Comparison of ENCODE assay signal across 7 mouse cellular contexts in the genomic region with DNA sequence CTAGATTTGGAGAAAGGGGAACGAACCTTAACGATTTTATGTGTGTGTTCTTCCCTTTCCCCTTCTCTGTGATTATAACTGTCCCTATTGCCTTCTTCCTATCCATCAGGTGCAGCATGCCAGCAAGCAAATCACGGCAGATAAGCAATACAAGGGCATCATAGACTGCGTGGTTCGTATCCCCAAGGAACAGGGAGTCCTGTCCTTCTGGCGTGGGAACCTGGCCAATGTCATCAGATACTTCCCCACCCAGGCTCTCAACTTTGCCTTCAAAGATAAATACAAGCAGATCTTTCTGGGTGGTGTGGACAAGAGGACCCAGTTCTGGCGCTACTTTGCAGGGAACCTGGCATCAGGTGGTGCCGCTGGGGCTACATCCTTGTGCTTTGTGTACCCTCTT. TPM values are rescaled to one million over a fixed set of nuclear protein-coding genes. Genes with fewer than 3 reads are reported as not detected.
A peak's percentile ranks its signal among the peaks of the same experiment; 100 is the strongest.
DNase-seq lines count a peak whose midpoint lies in the region; ATAC-seq and TF ChIP-seq lines count a peak whose summit lies in the region.
"Not testable (repeated sequence)": the region's sequence is repeated elsewhere in the genome, so short reads cannot be mapped to it uniquely, and the experiment has no call there.

No protein-coding gene starts in this region.

- peak in 1 of 2 experiments; percentile 33 for DNase-seq in cerebellum, adult 2 months
- DNase-seq in liver, adult 2 months (ENCODE audit: extremely low read depth, low read depth, low spot score), result not testable (repeated sequence)

- H3K27ac ChIP-seq in cerebellum, adult 2 months (ENCODE audit: insufficient read depth, low read length), result peak overlapping the region; percentile 2; the same call in 1 of the 2 replicates
- H3K27ac ChIP-seq in forebrain, embryonic 13.5 days; neural tube, embryonic 14.5 days (ENCODE audit: low read depth, low read length): not testable (repeated sequence)
- peak overlapping the region; percentile 94 for H3K27ac ChIP-seq in heart, embryonic 15.5 days
- peak overlapping the region; percentile 97 for H3K27ac ChIP-seq in intestine, postnatal 0 days (ENCODE audit: low read depth, low read length)
- peak overlapping the region; percentile 96 for H3K27ac ChIP-seq in liver, adult 2 months (replicated peaks; ENCODE audit: insufficient read depth, low read depth, low read length)
- peak overlapping the region; percentile 57 for H3K27ac ChIP-seq in macrophage

- not testable (repeated sequence) for H3K27me3 ChIP-seq in cerebellum, adult 2 months (ENCODE audit: control insufficient read depth, insufficient read depth, low read length); forebrain, embryonic 13.5 days; heart, embryonic 15.5 days; intestine, postnatal 0 days (replicated peaks; ENCODE audit: control insufficient read depth, insufficient read depth, low read length); liver, adult 2 months (ENCODE audit: control insufficient read depth, insufficient read depth, low read length); neural tube, embryonic 14.5 days (ENCODE audit: control insufficient read depth, insufficient read depth, low read length)

- peak overlapping the region; percentile 61 for H3K4me2 ChIP-seq in forebrain, embryonic 13.5 days
- peak overlapping the region; percentile 58 for H3K4me2 ChIP-seq in heart, embryonic 15.5 days
- H3K4me2 ChIP-seq in intestine, postnatal 0 days (replicated peaks; ENCODE audit: low read depth), result peak overlapping the region; percentile 59
- H3K4me2 ChIP-seq in neural tube, embryonic 14.5 days (ENCODE audit: low read depth, low read length), result peak overlapping the region; percentile 47

- H3K4me1 ChIP-seq in cerebellum, adult 2 months (ENCODE audit: control insufficient read depth, insufficient read depth, low read length); forebrain, embryonic 13.5 days; heart, embryonic 15.5 days (replicated peaks); intestine, postnatal 0 days (replicated peaks; ENCODE audit: control insufficient read depth, insufficient read depth, low read length); liver, adult 2 months (ENCODE audit: control insufficient read depth, insufficient read depth, low read length); neural tube, embryonic 14.5 days (ENCODE audit: control insufficient read depth, insufficient read depth, low read length): not testable (repeated sequence)

- H3K4me3 ChIP-seq in cerebellum, adult 2 months (replicated peaks; ENCODE audit: insufficient read depth, low read depth, low read length), result peak overlapping the region; percentile 98
- peak overlapping the region; percentile 60 for H3K4me3 ChIP-seq in forebrain, embryonic 13.5 days
- H3K4me3 ChIP-seq in heart, embryonic 15.5 days, result peak overlapping the region; percentile 71
- H3K4me3 ChIP-seq in intestine, postnatal 0 days (ENCODE audit: low read depth, low read length), result peak overlapping the region; percentile 67
- peak overlapping the region; percentile 74 for H3K4me3 ChIP-seq in liver, adult 2 months (ENCODE audit: insufficient read depth, low read depth, low read length)
- H3K4me3 ChIP-seq in macrophage (ENCODE audit: inconsistent target), result peak overlapping the region; percentile 37
- H3K4me3 ChIP-seq in neural tube, embryonic 14.5 days (ENCODE audit: low read depth, low read length), result peak overlapping the region; percentile 54

- not testable (repeated sequence) for H3K9me3 ChIP-seq in forebrain, embryonic 13.5 days (replicated peaks); heart, embryonic 15.5 days (replicated peaks); intestine, postnatal 0 days (ENCODE audit: control insufficient read depth); neural tube, embryonic 14.5 days (ENCODE audit: control insufficient read depth, low read length)

- WGBS in cerebellum, adult 2 months, result 28% methylated on average over 8 of the region's 8 CpGs
- 74% methylated on average over 8 of the region's 8 CpGs for WGBS in forebrain, embryonic 13.5 days
- WGBS in heart, embryonic 15.5 days, result 40% methylated on average over 8 of the region's 8 CpGs
- 57% methylated on average over 8 of the region's 8 CpGs for WGBS in intestine, postnatal 0 days
- 8% methylated on average over 8 of the region's 8 CpGs for WGBS in liver, adult 2 months
- WGBS in macrophage (ENCODE audit: missing documents), result 69% methylated on average over 4 of the region's 8 CpGs
- WGBS in neural tube, embryonic 14.5 days, result 82% methylated on average over 8 of the region's 8 CpGs

- not testable (repeated sequence) for ATAC-seq in forebrain, embryonic 13.5 days; heart, embryonic 15.5 days (replicated peaks; ENCODE audit: insufficient number of reproducible peaks, insufficient read depth, low FRiP score, low read depth); intestine, postnatal 0 days; neural tube, embryonic 14.5 days (ENCODE audit: low read depth)

- H3K36me3 ChIP-seq in forebrain, embryonic 13.5 days (ENCODE audit: poor library complexity, severe bottlenecking), result peaks cover 11% of the 10 kb centered on the region
- not testable (repeated sequence) for H3K36me3 ChIP-seq in heart, embryonic 15.5 days; intestine, postnatal 0 days (ENCODE audit: control insufficient read depth, insufficient read depth); macrophage (ENCODE audit: inconsistent target); neural tube, embryonic 14.5 days (ENCODE audit: control insufficient read depth, insufficient read depth, low read length)
- peaks cover 13% of the 10 kb centered on the region for H3K36me3 ChIP-seq in liver, adult 2 months (ENCODE audit: control insufficient read depth, insufficient read depth, low read length)

- not testable (repeated sequence) for H3K79me2 ChIP-seq in liver, adult 2 months (ENCODE audit: control insufficient read depth, insufficient read depth, low read length); macrophage (ENCODE audit: inconsistent target)

- not testable (repeated sequence) for TF ChIP-seq POLR2A in cerebellum, adult 2 months (IDR thresholded peaks at IDR 0.05; ENCODE audit: borderline replicate concordance, insufficient read depth, low read length); liver, adult 2 months (IDR thresholded peaks at IDR 0.05; ENCODE audit: extremely low read depth, insufficient read depth, low read length)

- H3K9ac ChIP-seq in forebrain, embryonic 13.5 days, result peak overlapping the region; percentile 78
- peak overlapping the region; percentile 43; the same call in 1 of the 2 replicates for H3K9ac ChIP-seq in heart, embryonic 15.5 days
- H3K9ac ChIP-seq in intestine, postnatal 0 days (ENCODE audit: low read depth, low read length), result peak overlapping the region; percentile 77
- peak overlapping the region; percentile 91 for H3K9ac ChIP-seq in liver, adult 2 months (ENCODE audit: low read depth, low read length)
- H3K9ac ChIP-seq in neural tube, embryonic 14.5 days (replicated peaks; ENCODE audit: low read depth, low read length), result peak overlapping the region; percentile 71; the same call in 1 of the 2 replicates

- not testable (repeated sequence) for TF ChIP-seq CTCF in cerebellum, adult 2 months (IDR thresholded peaks at IDR 0.05; ENCODE audit: borderline replicate concordance, insufficient read depth, low read depth, low read length); intestine, postnatal 0 days (IDR thresholded peaks at IDR 0.05; ENCODE audit: low read depth); liver, adult 2 months (IDR thresholded peaks at IDR 0.05; ENCODE audit: low read depth, low read length)

RNA-seq across cellular contexts. Expression of a gene that starts 1.3 kb away (rescaled TPM):
- 684 and 752 TPM in 2 replicates for polyA plus RNA-seq in cerebellum, adult 2 months (2012; rRNA removed)
- polyA plus RNA-seq in forebrain, embryonic 13.5 days (2015; fragmentation: Nextera tagmentation; extraction: Ambion mirVana), result 749 and 783 TPM in 2 replicates
- 962 and 1,080 TPM in 2 replicates for polyA plus RNA-seq in heart, embryonic 15.5 days (2015; fragmentation: Nextera tagmentation; extraction: Ambion mirVana)
- 1,696 and 1,837 TPM in 2 replicates for polyA plus RNA-seq in intestine, postnatal 0 days (2015; fragmentation: Nextera tagmentation; extraction: Ambion mirVana)
- total RNA-seq in liver, adult 2 months (2014; rRNA removed), result 748 and 759 TPM in 2 replicates
- 693 and 735 TPM in 2 replicates for polyA plus RNA-seq in liver, adult 2 months (2012; rRNA removed)
- total RNA-seq in macrophage (2018; cell fraction: chromatin; rRNA removed), result 100 to 1,000 TPM in 10 of 26 experiments, 10 to 100 TPM in 16; 24.3 to 157 (median 76.6) TPM
- total RNA-seq in macrophage (2018; cell fraction: cytosol; rRNA removed), result 100 to 1,000 TPM; 348 to 610 (median 464) TPM
- total RNA-seq in macrophage (2018; cell fraction: nucleus; rRNA removed), result 100 to 1,000 TPM in 19 of 26 experiments, 10 to 100 TPM in 7; 63.0 to 283 (median 148) TPM
- polyA plus RNA-seq in macrophage (2018), result 248 to 697 TPM (median 593 TPM) in 3 replicates
- polyA plus RNA-seq in neural tube, embryonic 14.5 days (2014; fragmentation: Nextera tagmentation; extraction: Ambion mirVana), result 544 and 575 TPM in 2 replicates

RNA-seq across cellular contexts. Expression of a gene that starts 53.3 kb away (rescaled TPM):
- polyA plus RNA-seq in cerebellum, adult 2 months (2012; rRNA removed), result 0.40 and 0.54 TPM in 2 replicates
- polyA plus RNA-seq in forebrain, embryonic 13.5 days (2015; fragmentation: Nextera tagmentation; extraction: Ambion mirVana), result 0.58 and 0.68 TPM in 2 replicates
- 3.4 and 3.5 TPM in 2 replicates for polyA plus RNA-seq in heart, embryonic 15.5 days (2015; fragmentation: Nextera tagmentation; extraction: Ambion mirVana)
- 12.8 and 13.7 TPM in 2 replicates for polyA plus RNA-seq in intestine, postnatal 0 days (2015; fragmentation: Nextera tagmentation; extraction: Ambion mirVana)
- total RNA-seq in liver, adult 2 months (2014; rRNA removed), result 0.18 and 0.20 TPM in 2 replicates
- polyA plus RNA-seq in liver, adult 2 months (2012; rRNA removed), result 0.09 and 0.24 TPM in 2 replicates
- 10 to 100 TPM in 20 of 26 experiments, 1 to 10 TPM in 6; 3.1 to 36.7 (median 18.2) TPM for total RNA-seq in macrophage (2018; cell fraction: chromatin; rRNA removed)
- 10 to 100 TPM in 8 of 26 experiments, 1 to 10 TPM in 18; 3.8 to 11.6 (median 7.0) TPM for total RNA-seq in macrophage (2018; cell fraction: cytosol; rRNA removed)
- 10 to 100 TPM in 22 of 26 experiments, 1 to 10 TPM in 4; 3.4 to 28.2 (median 17.5) TPM for total RNA-seq in macrophage (2018; cell fraction: nucleus; rRNA removed)
- 4.7 to 7.4 TPM (median 6.4 TPM) in 3 replicates for polyA plus RNA-seq in macrophage (2018)
- polyA plus RNA-seq in neural tube, embryonic 14.5 days (2014; fragmentation: Nextera tagmentation; extraction: Ambion mirVana), result 0.59 and 1.0 TPM in 2 replicates

Comparison
In these comparisons a context has a peak if more than half of its experiments do, and no peak if none do; other contexts are left out.
1. H3K4me3 ChIP-seq: peak in every context shown above with its lines; median percentile 98 in cerebellum, adult 2 months; 74 in liver, adult 2 months; 71 in heart, embryonic 15.5 days; 67 in intestine, postnatal 0 days; 60 in forebrain, embryonic 13.5 days; 54 in neural tube, embryonic 14.5 days; 37 in macrophage.